Mouse (Mus musculus) spleen, adult 2 months (tissue): ENCODE results near the gene Hpgd.

ENCODE experiments used
- CTCF ChIP-seq: fragments of 200-500 bp; IDR thresholded peaks from 2 replicates; pipeline ENCODE4 v1.5.1; 2011; ENCODE audit warnings: mild to moderate bottlenecking, inconsistent platforms; ENCODE audit not compliant: insufficient read depth, insufficient read length, insufficient replicate concordance; ENCODE audit errors: extremely low read depth
- POLR2A ChIP-seq: fragments of 200-500 bp; IDR thresholded peaks from 2 replicates; pipeline ENCODE4 v1.6.1; 2011; ENCODE audit warnings: low read depth, low read length, inconsistent platforms

GRCm38 (mm10) chr8:56344359-56344758 lies 50.0 kb downstream of the Hpgd start:
- no peak for TF ChIP-seq POLR2A
- TF ChIP-seq CTCF: no peak
